Mouse (Mus musculus) heart, postnatal 0 days (tissue): ENCODE data around the gene Dolk. TPM values are rescaled to one million over a fixed set of nuclear protein-coding genes. Genes with fewer than 3 reads are reported as not detected.

ENCODE experiments used
- ATAC-seq: fragments of 200-750 bp; cut with Nextera tagmentation; 2 replicates; pipeline ENCODE4 v1.8.0; 2017; ENCODE audit warnings: low read depth, moderate number of reproducible peaks, moderate library complexity; ENCODE audit not compliant: insufficient read depth
- DNase-seq: peaks from one replicate; pipeline ENCODE4 v3.0.0-alpha.2; 2016; ENCODE audit warnings: low spot score
- H3K27ac ChIP-seq: fragments of 300-500 bp; sonication (generic); 2 replicates; pipeline ENCODE4 v1.5.1; 2014; ENCODE audit warnings: low read depth, mild to moderate bottlenecking
- H3K27me3 ChIP-seq: fragments of 300-500 bp; sonication (generic); 2 replicates; pipeline ENCODE4 v1.6.1; 2014; ENCODE audit warnings: low read length, mixed read lengths; ENCODE audit not compliant: control insufficient read depth, insufficient read depth
- H3K36me3 ChIP-seq: fragments of 300-500 bp; sonication (generic); replicated peaks from 2 replicates; pipeline ENCODE4 v1.6.1; 2014; ENCODE audit warnings: low read length, mixed read lengths; ENCODE audit not compliant: control insufficient read depth, insufficient read depth
- H3K4me1 ChIP-seq: fragments of 300-500 bp; sonication (generic); 2 replicates; pipeline ENCODE4 v1.6.1; 2014; ENCODE audit warnings: antibody characterized with exemption; ENCODE audit not compliant: control insufficient read depth, insufficient read depth
- H3K4me2 ChIP-seq: fragments of 300-500 bp; sonication (generic); 2 replicates; pipeline ENCODE4 v1.6.1; 2014; ENCODE audit warnings: low read depth, mild to moderate bottlenecking, low read length, moderate library complexity
- H3K4me3 ChIP-seq: fragments of 300-500 bp; sonication (generic); 2 replicates; pipeline ENCODE4 v1.5.1; 2014; ENCODE audit warnings: low read depth, low read length
- H3K9ac ChIP-seq: fragments of 300-500 bp; sonication (generic); replicated peaks from 2 replicates; pipeline ENCODE4 v1.6.1; 2014; ENCODE audit warnings: low read depth, low read length, mixed read lengths
- H3K9me3 ChIP-seq: fragments of 300-500 bp; sonication (generic); replicated peaks from 2 replicates; pipeline ENCODE4 v1.6.1; 2016; ENCODE audit warnings: low read length; ENCODE audit not compliant: control insufficient read depth
- CTCF ChIP-seq: IDR thresholded peaks from 2 replicates; pipeline ENCODE4 v1.5.1; 2016; ENCODE audit warnings: antibody characterized with exemption, control low read depth, low read depth
- EP300 ChIP-seq: IDR thresholded peaks from 2 replicates; pipeline ENCODE4 v1.6.1; 2016; ENCODE audit warnings: antibody characterized with exemption, low read depth
- WGBS: fragments of 180-500 bp; shearing (Covaris S2); extraction: QIAGEN DNeasy Blood & Tissue Kit; methylation state at CpG from one replicate; pipeline ENCODE4 v1.1.7; 2014; 5-methylcytosine and 5-hydroxymethylcytosine counted together
- polyA plus RNA-seq: library from polyadenylated mRNA; unstranded; fragments of >200 nt; fragmentation: Nextera tagmentation; extraction: Ambion mirVana; gene quantifications from 2 replicates; pipeline ENCODE4 v1.2.1, GENCODE M21; 2015
- total RNA-seq: library from RNA; depleted of rRNA; stranded (reverse); fragments of >200 nt; gene quantifications from 2 replicates; pipeline ENCODE4 v1.2.3, GENCODE M21; 2014; ENCODE audit warnings: low replicate concordance

The Dolk gene
- total and polyA plus RNA-seq, 2 experiments from 2014 or later = 32.8 to 53.8 TPM

GRCm38 (mm10) chr2:30249182-30249581, 37.0 kb downstream of the Dolk start:
- WGBS = 85% methylated on average over 3 of the region's 3 CpGs
- no peak for TF ChIP-seq CTCF
- no peak for TF ChIP-seq EP300
- peaks cover 56% of the 10 kb centered on the region for H3K36me3 ChIP-seq
- DNase-seq (no peak), ATAC-seq (no peak)
- H3K9ac ChIP-seq = no peak overlapping the region
- no peak overlapping the region for H3K4me3 ChIP-seq
- H3K4me1 ChIP-seq = peaks cover 12% of the 10 kb centered on the region; the same call in 1 of the 2 replicates
- H3K9me3 ChIP-seq = no peaks in the 10 kb centered on the region
- no peaks in the 10 kb centered on the region for H3K27me3 ChIP-seq
- H3K27ac ChIP-seq = no peak overlapping the region
- H3K4me2 ChIP-seq = no peak overlapping the region

GRCm38 (mm10) chr2:30247681-30248080, 38.5 kb downstream of the Dolk start:
- TF ChIP-seq CTCF = no peak
- TF ChIP-seq EP300 = no peak
- peaks cover 19% of the 10 kb centered on the region for H3K4me1 ChIP-seq
- no peak overlapping the region for H3K4me3 ChIP-seq
- no peaks in the 10 kb centered on the region for H3K27me3 ChIP-seq
- 65% methylated on average over 4 of the region's 4 CpGs for WGBS
- H3K4me2 ChIP-seq = no peak overlapping the region
- no peaks in the 10 kb centered on the region for H3K9me3 ChIP-seq
- H3K36me3 ChIP-seq = peaks cover 58% of the 10 kb centered on the region
- ATAC-seq (no peak), DNase-seq (no peak)
- no peak overlapping the region for H3K27ac ChIP-seq
- no peak overlapping the region for H3K9ac ChIP-seq

- no peaks in the 10 kb centered on the region for H3K9me3 ChIP-seq
- TF ChIP-seq CTCF (no peak), EP300 (no peak)
- ATAC-seq (no peak), DNase-seq (no peak)
- no peaks in the 10 kb centered on the region for H3K27me3 ChIP-seq
- no peak overlapping the region for H3K27ac ChIP-seq
- H3K9ac ChIP-seq = no peak overlapping the region
- peaks cover 23% of the 10 kb centered on the region for H3K4me1 ChIP-seq
- 86% methylated on average over 5 of the region's 5 CpGs for WGBS
- peaks cover 51% of the 10 kb centered on the region for H3K36me3 ChIP-seq
- no peak overlapping the region for H3K4me2 ChIP-seq
- no peak overlapping the region for H3K4me3 ChIP-seq
These were observed 39.1 kb downstream of the Dolk start for GRCm38 (mm10) chr2:30247036-30247435.

GRCm38 (mm10) chr2:30244595-30245178, 41.4 kb downstream of the Dolk start:
- no peaks in the 10 kb centered on the region for H3K27me3 ChIP-seq
- H3K4me2 ChIP-seq = no peak overlapping the region
- DNase-seq (no peak), ATAC-seq (no peak)
- no peak for TF ChIP-seq EP300
- no peak for TF ChIP-seq CTCF
- H3K36me3 ChIP-seq = peaks cover 59% of the 10 kb centered on the region
- H3K9ac ChIP-seq = no peak overlapping the region
- no peak overlapping the region for H3K4me3 ChIP-seq
- peaks cover 34% of the 10 kb centered on the region for H3K4me1 ChIP-seq
- 69% methylated on average over 7 of the region's 7 CpGs for WGBS
- 0 out of 2 replicates have a peak overlapping the region, but pooled peaks have one; percentile 20 for H3K27ac ChIP-seq
- H3K9me3 ChIP-seq = no peaks in the 10 kb centered on the region

GRCm38 (mm10) chr2:30243391-30243790, 42.7 kb downstream of the Dolk start:
- H3K4me2 ChIP-seq = no peak overlapping the region
- H3K27ac ChIP-seq = peak overlapping the region; percentile 85; the same call in 1 of the 2 replicates
- TF ChIP-seq CTCF (no peak), EP300 (no peak)
- WGBS = 87% methylated on average over 4 of the region's 4 CpGs
- no peaks in the 10 kb centered on the region for H3K27me3 ChIP-seq
- no peak overlapping the region for H3K4me3 ChIP-seq
- DNase-seq (no peak), ATAC-seq (no peak)
- no peak overlapping the region for H3K9ac ChIP-seq
- H3K9me3 ChIP-seq = no peaks in the 10 kb centered on the region
- H3K4me1 ChIP-seq = peaks cover 45% of the 10 kb centered on the region
- peaks cover 46% of the 10 kb centered on the region for H3K36me3 ChIP-seq

- no peak overlapping the region for H3K9ac ChIP-seq
These were observed 43.6 kb downstream of the Dolk start for GRCm38 (mm10) chr2:30242509-30242908.

More at GRCm38 (mm10) chr2:30242509-30242908, 43.6 kb downstream of the Dolk start:
- Histone ChIP-seq H3K36me3 (peaks cover 41% of the 10 kb centered on the region), H3K4me1 (peaks cover 45% of the 10 kb centered on the region), H3K4me2 (no peak overlapping the region), H3K27ac (peak overlapping the region; percentile 85), H3K4me3 (no peak overlapping the region), H3K27me3 (no peaks in the 10 kb centered on the region), H3K9me3 (no peaks in the 10 kb centered on the region)
- ATAC-seq (peak; percentile 58), DNase-seq (peak; percentile 89)
- whole genome bisulfite sequencing = 25% methylated on average over 4 of the region's 4 CpGs
- TF ChIP-seq CTCF (no peak), EP300 (peak; percentile 89)
